Mouse (Mus musculus) gastrocnemius, postnatal 14 days (tissue): ENCODE results near the gene Pde10a. TPM values are rescaled to one million over a fixed set of nuclear protein-coding genes. Genes with fewer than 3 reads are reported as not detected.

ENCODE experiments used
- DNase-seq: peaks from one replicate; pipeline ENCODE4 v3.0.0; 2021; ENCODE audit warnings: mixed read lengths
- intact Hi-C: fragments of 180-260 bp; cut with DNase I; formaldehyde crosslinking; loops from one replicate; pipeline ENCODE4 v1.15.1; 2025; ENCODE audit warnings: low total_unique reads
- total RNA-seq, 2 experiments: library from RNA; stranded (reverse); gene quantifications; 2 replicates each; pipeline ENCODE4 v1.2.3; 2021

The Pde10a gene
- total RNA-seq, 2 experiments from 2014 or later, result 5.2 to 6.5 TPM

GRCm38 (mm10) chr17:8780484-8780883, 255.3 kb downstream of the Pde10a start:
- intact Hi-C loops, result no loop called here
- DNase-seq, result no peak

DNA sequence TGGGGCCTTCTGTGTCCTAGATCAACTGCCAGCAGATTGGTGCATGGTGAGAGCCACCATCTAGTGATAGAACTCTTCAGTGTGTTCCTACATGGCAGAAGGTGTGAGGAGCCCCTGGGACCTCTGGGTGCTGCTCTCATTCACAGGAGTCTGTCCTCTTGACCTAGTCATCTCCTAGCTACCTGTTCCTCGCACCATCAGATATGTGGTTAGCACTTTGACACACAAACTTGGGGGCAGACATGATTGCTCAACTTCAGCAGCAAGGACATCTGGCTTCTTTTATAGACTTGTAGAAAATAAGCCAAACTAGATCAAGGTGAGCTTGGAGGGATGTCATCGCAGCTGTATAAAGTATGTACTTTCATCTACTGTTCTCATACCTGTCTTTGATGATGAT, 255.9 kb downstream of the Pde10a start:
- intact Hi-C loops, result no loop called here
- no peak for DNase-seq

DNA sequence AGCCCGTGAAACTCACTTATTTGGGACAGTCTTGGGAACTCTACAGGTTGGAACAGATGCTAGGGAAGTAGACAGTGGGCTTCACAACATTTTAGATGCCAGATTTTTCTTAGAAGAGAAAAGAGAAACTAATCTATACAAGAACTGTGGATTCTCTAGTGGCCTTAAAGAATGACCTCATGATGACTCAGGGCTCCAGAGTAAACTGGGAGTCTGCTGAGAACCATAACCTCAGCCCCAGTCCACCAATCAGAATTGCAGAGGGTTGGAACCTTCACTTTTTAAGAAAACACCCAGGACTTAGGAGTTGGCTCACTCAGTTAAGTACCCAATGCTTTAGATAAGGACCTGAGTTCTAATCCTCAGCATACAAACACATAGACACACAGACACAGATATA, 256.4 kb downstream of the Pde10a start:
- intact Hi-C loops, result no loop called here
- no peak for DNase-seq

DNA sequence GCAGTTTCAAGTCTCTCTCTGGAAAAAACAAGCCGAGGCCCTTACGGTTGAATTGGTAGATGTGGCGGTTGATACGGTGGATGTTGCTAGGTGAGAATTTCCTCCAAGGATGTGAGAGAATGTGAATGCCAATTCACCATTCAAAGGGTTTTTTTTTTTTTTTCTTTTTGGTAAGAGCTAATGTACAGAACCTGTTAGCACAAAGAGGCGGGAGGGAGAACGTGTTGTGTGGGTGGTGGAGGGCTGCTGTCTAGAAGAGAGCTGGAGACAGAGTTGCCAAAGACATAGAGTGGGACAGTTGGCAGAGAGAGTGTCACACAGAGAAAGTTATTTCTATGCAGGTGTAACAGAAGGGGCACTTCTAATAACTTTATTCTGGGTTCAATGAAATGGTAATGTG, 260.7 kb downstream of the Pde10a start:
- no peak for DNase-seq
- intact Hi-C loops, result no loop called here

GRCm38 (mm10) chr17:8786484-8786883, 261.3 kb downstream of the Pde10a start:
- intact Hi-C loops, result no loop called here
- DNase-seq, result no peak

- intact Hi-C loops, result no loop called here
- DNase-seq, result no peak
Measured at GRCm38 (mm10) chr17:8787762-8788161, 262.6 kb downstream of the Pde10a start.

- intact Hi-C loops, result no loop called here
- DNase-seq, result no peak
Measured at GRCm38 (mm10) chr17:8791561-8791960, 266.4 kb downstream of the Pde10a start.

- DNase-seq, result no peak
- intact Hi-C loops, result no loop called here
Measured at GRCm38 (mm10) chr17:8792611-8793010, 267.4 kb downstream of the Pde10a start.

- intact Hi-C loops, result no loop called here
- no peak for DNase-seq
Measured at GRCm38 (mm10) chr17:8797624-8798023, 272.5 kb downstream of the Pde10a start.

- intact Hi-C loops, result no loop called here
- no peak for DNase-seq
Measured at GRCm38 (mm10) chr17:8798531-8799295, 273.5 kb downstream of the Pde10a start.

DNA sequence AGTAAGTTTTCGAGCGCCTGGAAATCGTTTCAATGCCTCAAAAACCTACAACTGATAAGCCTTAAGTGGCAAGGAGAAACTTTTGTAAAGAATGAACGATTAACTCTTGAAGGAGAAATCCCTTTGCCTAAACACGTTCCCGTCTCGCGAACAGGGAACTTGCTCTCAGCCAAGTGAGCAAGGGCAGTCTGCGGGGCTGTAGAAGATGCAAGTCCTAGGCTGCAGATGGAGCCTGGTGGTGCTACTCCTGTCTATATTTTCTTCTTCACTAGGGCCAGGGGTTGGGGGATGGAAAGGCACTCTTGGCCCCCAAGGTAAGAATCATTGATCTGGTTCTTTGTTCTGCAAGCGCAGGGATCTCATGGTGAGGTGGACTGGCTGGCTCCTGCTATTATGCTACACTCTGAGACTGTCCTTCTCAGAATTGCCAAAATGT, 274.1 kb downstream of the Pde10a start:
- intact Hi-C loops, result no loop called here
- DNase-seq, result no peak

DNA sequence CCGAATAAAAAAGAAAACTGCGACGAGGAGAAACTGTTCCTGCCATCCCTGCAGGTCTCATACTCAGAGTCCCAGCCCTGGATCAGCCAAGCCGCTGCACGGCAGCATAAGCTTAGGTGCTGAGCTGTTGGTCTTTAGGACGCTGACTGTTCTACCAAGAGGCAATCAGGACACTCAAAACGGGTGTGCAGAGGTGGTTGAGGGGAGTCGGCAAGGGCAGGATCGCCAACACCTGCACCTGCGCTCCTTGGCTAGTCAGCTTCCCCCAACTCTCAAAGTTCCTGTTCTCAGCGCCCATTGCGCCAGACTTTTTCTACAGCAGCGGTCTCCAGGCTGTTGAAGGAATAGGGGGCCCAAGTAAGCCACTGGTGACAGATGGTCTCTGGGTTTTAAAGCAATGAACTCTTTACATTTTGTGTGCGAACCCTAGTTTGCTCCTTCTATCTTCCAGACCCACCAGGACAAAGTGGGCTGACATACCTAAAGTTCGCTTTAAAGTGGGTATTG, 274.8 kb downstream of the Pde10a start:
- DNase-seq, result no peak
- intact Hi-C loops, result loop anchor here (10.0 kb wide), 1 partner anchor 185 kb away; no protein-coding TSS in a partner anchor

DNA sequence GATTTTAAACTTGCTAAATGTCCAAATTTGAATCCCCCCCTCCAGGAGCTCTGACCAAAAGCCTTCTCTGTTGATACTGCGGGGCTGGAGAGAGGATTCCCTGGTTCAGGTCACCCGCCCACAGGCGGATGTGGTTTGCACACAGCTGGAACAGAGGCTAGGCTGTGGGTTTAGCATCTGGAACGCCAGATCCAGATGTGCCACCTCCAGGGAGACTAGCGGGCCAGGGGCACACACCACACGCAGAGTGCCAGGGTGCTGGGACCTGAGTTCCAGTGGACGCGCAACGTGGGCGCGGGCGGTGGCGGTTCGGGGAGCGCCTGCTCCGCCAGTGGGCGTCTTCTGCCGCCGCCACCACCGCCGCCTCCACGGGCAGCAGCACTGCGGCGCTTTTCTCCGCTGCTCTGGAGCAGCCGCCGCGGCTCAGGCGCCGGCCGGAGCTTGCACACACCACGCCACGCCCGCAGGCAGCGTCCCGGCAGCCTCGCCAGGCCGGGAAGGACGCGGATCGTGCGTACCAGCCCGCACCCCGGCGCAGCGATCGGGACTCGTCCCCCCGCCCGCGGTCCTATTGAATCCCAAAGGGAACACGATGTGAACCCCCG, 275.4 kb downstream of the Pde10a start:
- DNase-seq, result no peak
- intact Hi-C loops, result loop anchor here (10.0 kb wide), 1 partner anchor 186 kb away; no protein-coding TSS in a partner anchor

GRCm38 (mm10) chr17:8801083-8801854, 276.1 kb downstream of the Pde10a start:
- peak; percentile 74 for DNase-seq
- intact Hi-C loops, result loop anchor here (10.0 kb wide), 1 partner anchor 186 kb away; no protein-coding TSS in a partner anchor

GRCm38 (mm10) chr17:8801855-8802104, 276.6 kb downstream of the Pde10a start:
- intact Hi-C loops, result loop anchor here (10.0 kb wide), 1 partner anchor 187 kb away; no protein-coding TSS in a partner anchor
- no peak for DNase-seq

DNA sequence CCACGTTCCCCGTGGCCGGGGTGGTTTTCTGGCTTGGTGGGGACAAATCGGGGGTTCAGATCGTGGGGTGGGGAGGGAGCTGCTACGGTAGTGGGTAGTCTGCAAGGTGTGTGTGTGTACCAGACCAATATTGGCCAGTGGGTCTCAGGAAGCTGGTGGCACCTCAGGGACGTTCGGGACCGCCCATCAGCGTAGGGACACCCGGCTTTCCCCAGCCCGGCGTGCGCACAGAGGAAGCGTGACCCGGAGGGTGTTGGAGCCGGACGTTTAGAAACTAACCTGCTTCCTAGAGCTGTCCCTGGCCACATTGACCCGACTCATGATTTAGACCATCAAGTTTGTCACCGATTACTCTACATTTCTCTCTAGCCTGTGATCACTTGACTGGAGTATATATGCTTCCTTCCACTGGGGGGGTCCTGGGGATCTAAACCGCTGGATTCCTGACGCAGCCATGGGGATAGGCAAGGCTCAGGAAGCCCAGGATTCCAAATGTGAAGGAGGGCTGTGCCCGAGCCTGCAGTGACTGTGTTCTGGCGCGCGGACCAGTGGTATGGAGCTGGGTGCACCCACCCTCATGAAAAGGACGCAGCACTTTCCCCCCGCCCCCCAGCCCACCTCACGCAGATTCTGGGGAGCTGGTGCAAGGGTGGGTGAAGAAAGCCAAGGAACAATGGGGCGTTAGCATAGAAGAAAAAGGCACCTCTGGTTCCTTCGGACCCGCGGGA, 277.2 kb downstream of the Pde10a start:
- intact Hi-C loops, result loop anchor here (10.0 kb wide), 1 partner anchor 188 kb away; no protein-coding TSS in a partner anchor
- peak; percentile 44 for DNase-seq

GRCm38 (mm10) chr17:8802889-8803799, 278.0 kb downstream of the Pde10a start:
- no peak for DNase-seq
- intact Hi-C loops, result loop anchor here (10.0 kb wide), 1 partner anchor 188 kb away; no protein-coding TSS in a partner anchor

DNA sequence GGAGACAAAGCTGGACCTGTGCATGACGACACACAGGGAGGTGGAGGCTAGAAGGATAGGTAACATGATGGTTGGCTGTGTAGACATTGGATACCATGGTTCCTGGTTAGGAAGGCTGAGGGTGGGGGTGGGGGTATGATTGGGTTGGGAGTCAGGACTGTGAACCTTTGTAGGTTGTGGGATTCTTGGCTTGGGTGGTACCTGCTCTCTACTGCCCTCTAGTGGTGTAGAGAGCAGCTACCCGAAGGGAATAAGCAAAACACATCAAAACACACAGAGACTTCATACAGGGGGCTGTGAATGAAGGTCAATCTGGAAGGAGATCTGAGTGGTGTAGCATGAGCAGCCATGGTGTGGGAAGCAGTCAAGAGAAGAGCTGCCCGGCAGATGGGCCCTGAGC, 282.2 kb downstream of the Pde10a start:
- intact Hi-C loops, result loop anchor here (5.0 to 10.0 kb wide), 2 partner anchors 130 to 193 kb away; no protein-coding TSS in a partner anchor
- no peak for DNase-seq
